Mouse (Mus musculus) small intestine, adult 2 months (tissue): ENCODE results near the gene Soga3. TPM values are rescaled to one million over a fixed set of nuclear protein-coding genes. Genes with fewer than 3 reads are reported as not detected.

Source experiments
- H3K27ac ChIP-seq: fragments of 200-500 bp; 2 replicates; pipeline ENCODE4 v1.5.1; 2012; ENCODE audit warnings: low read depth, low read length, control low read depth, inconsistent platforms; ENCODE audit not compliant: insufficient read depth
- H3K27me3 ChIP-seq: fragments of 200-500 bp; 2 replicates; pipeline ENCODE4 v1.6.1; 2012; ENCODE audit warnings: mild to moderate bottlenecking, moderate library complexity, low read length, inconsistent platforms; ENCODE audit not compliant: control insufficient read depth, insufficient read depth
- H3K36me3 ChIP-seq: fragments of 200-500 bp; 2 replicates; pipeline ENCODE4 v1.6.1; 2012; ENCODE audit warnings: mild to moderate bottlenecking, low read length, control low read depth, inconsistent platforms; ENCODE audit not compliant: control insufficient read depth, insufficient read depth
- H3K4me1 ChIP-seq: fragments of 200-500 bp; 2 replicates; pipeline ENCODE4 v1.6.1; 2012; ENCODE audit warnings: low read length, inconsistent platforms, mixed read lengths; ENCODE audit not compliant: control insufficient read depth, insufficient read depth, insufficient read length
- H3K4me3 ChIP-seq: fragments of 200-500 bp; 2 replicates; pipeline ENCODE4 v1.5.1; 2012; ENCODE audit warnings: low read depth, mild to moderate bottlenecking, control low read depth, inconsistent platforms, low read length, moderate library complexity
- CTCF ChIP-seq: fragments of 200-500 bp; IDR thresholded peaks from 2 replicates; pipeline ENCODE4 v1.5.1; 2012; ENCODE audit warnings: low read depth, mild to moderate bottlenecking, control low read depth, inconsistent platforms, low read length, moderate library complexity, mixed read lengths; ENCODE audit not compliant: insufficient replicate concordance, insufficient read length; ENCODE audit errors: extremely low read depth
- POLR2A ChIP-seq: fragments of 200-500 bp; IDR thresholded peaks from 2 replicates; pipeline ENCODE4 v1.6.1; 2012; ENCODE audit warnings: low read depth, mild to moderate bottlenecking, control low read depth, inconsistent platforms, low read length, moderate library complexity
- WGBS: fragments of 180-500 bp; shearing (Covaris S2); methylation state at CpG from one replicate; pipeline ENCODE4 v1.1.7; 2018; 5-methylcytosine and 5-hydroxymethylcytosine counted together
- polyA plus RNA-seq: library from polyadenylated mRNA; depleted of rRNA; stranded (reverse); fragments of >200 nt; gene quantifications from 2 replicates; pipeline ENCODE4 v1.2.3, GENCODE M21; 2012

Soga3 gene
- polyA plus RNA-seq, 1 experiment = 0.37 TPM

- H3K27ac ChIP-seq = no peak overlapping the region
- H3K27me3 ChIP-seq = no peaks in the 10 kb centered on the region
- H3K4me3 ChIP-seq = no peak overlapping the region
- TF ChIP-seq CTCF (no peak), POLR2A (no peak)
- H3K36me3 ChIP-seq = no peaks in the 10 kb centered on the region
- WGBS = 90% methylated on average over 3 of the region's 3 CpGs
- no peaks in the 10 kb centered on the region for H3K4me1 ChIP-seq
These were observed 36.6 kb downstream of the Soga3 start for GRCm38 (mm10) chr10:29180210-29180609.

GRCm38 (mm10) chr10:29181046-29181445, 37.4 kb downstream of the Soga3 start:
- no peaks in the 10 kb centered on the region for H3K27me3 ChIP-seq
- WGBS = 85% methylated on average over 2 of the region's 2 CpGs
- no peaks in the 10 kb centered on the region for H3K36me3 ChIP-seq
- H3K27ac ChIP-seq = no peak overlapping the region
- no peak for TF ChIP-seq POLR2A
- no peak for TF ChIP-seq CTCF
- H3K4me3 ChIP-seq = no peak overlapping the region
- H3K4me1 ChIP-seq = no peaks in the 10 kb centered on the region

- TF ChIP-seq CTCF (no peak), POLR2A (no peak)
- Histone ChIP-seq H3K4me1 (no peaks in the 10 kb centered on the region), H3K36me3 (no peaks in the 10 kb centered on the region), H3K27ac (no peak overlapping the region), H3K27me3 (no peaks in the 10 kb centered on the region), H3K4me3 (no peak overlapping the region)
These were observed 50.1 kb downstream of the Soga3 start for GRCm38 (mm10) chr10:29193769-29194168.

GRCm38 (mm10) chr10:29196811-29197210, 53.2 kb downstream of the Soga3 start:
- Histone ChIP-seq H3K27me3 (no peaks in the 10 kb centered on the region), H3K27ac (no peak overlapping the region), H3K4me1 (no peaks in the 10 kb centered on the region), H3K4me3 (no peak overlapping the region), H3K36me3 (no peaks in the 10 kb centered on the region)
- WGBS = 96% methylated on average over 33 of the region's 33 CpGs
- no peak for TF ChIP-seq CTCF
- TF ChIP-seq POLR2A = no peak

- Histone ChIP-seq H3K27ac (no peak within 1 kb of the TSS), H3K36me3 (no peaks in the 10 kb centered on the region), H3K27me3 (no peaks in the 10 kb centered on the region), H3K4me1 (no peaks in the 10 kb centered on the region), H3K4me3 (no peak within 1 kb of the TSS)
- TF ChIP-seq CTCF (no peak), POLR2A (no peak)
- 84% methylated on average over 7 of the region's 7 CpGs for WGBS
These were observed 55.0 kb downstream of the Soga3 start, which contains the start of gene Gm49353 for GRCm38 (mm10) chr10:29198642-29199041. Gene Gm49353, plus strand, starts transcription at chr10:29198954.

GRCm38 (mm10) chr10:29199835-29200234, 56.2 kb downstream of the Soga3 start:
- H3K27me3 ChIP-seq = no peaks in the 10 kb centered on the region
- H3K36me3 ChIP-seq = no peaks in the 10 kb centered on the region
- no peaks in the 10 kb centered on the region for H3K4me1 ChIP-seq
- 70% methylated on average over 3 of the region's 3 CpGs for WGBS
- no peak overlapping the region for H3K27ac ChIP-seq
- H3K4me3 ChIP-seq = no peak overlapping the region
- no peak for TF ChIP-seq CTCF
- TF ChIP-seq POLR2A = no peak

- no peak for TF ChIP-seq POLR2A
- no peak for TF ChIP-seq CTCF
- 77% methylated on average over 1 of the region's 1 CpGs for WGBS
- H3K4me3 ChIP-seq = no peak overlapping the region
- no peaks in the 10 kb centered on the region for H3K4me1 ChIP-seq
- H3K27me3 ChIP-seq = no peaks in the 10 kb centered on the region
- H3K27ac ChIP-seq = no peak overlapping the region
- H3K36me3 ChIP-seq = no peaks in the 10 kb centered on the region
These were observed 57.0 kb downstream of the Soga3 start for GRCm38 (mm10) chr10:29200609-29201008.

- Histone ChIP-seq H3K27me3 (no peaks in the 10 kb centered on the region), H3K4me1 (no peaks in the 10 kb centered on the region), H3K4me3 (no peak overlapping the region), H3K27ac (no peak overlapping the region), H3K36me3 (no peaks in the 10 kb centered on the region)
- TF ChIP-seq POLR2A = no peak
These were observed 63.1 kb downstream of the Soga3 start for GRCm38 (mm10) chr10:29206730-29207129.
